In the genomic region with DNA sequence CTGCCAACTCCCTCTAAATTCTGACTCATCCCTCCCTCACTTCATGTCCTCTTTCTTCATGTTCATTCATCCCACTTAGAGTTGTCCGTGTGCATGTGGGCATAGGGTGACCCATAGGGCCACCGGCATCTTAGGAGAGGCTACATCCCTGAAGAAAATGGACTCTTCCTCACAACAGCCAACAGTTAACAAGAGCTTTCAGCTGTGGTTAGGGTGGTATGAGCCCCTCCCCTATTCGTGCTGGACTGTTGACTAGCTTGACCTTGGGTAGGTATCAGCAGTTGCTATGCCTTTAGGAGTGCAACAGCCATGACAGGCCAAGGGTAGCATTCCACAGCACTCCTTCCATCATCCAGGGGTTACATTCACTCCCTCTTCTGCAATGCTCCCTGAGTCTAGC, we compare ENCODE assay signal across 14 mouse cellular contexts.
"Had no signal": no experiment of that assay in that cellular context is flagged by ENCODE, and none has a peak within 500 bp of the region (broad histone marks: within the 10 kb centered on the region; RNA-seq: fewer than 3 reads in every experiment).

No protein-coding gene starts in this region.

- ATAC-seq: midbrain, embryonic 16.5 days had no signal

- DNase-seq: kidney, adult 8-10 months; kidney, postnatal 36 days; left cerebral cortex, postnatal 4 days; lung, adult 18-20 months; right cerebral cortex, postnatal 4 days; spleen, adult 18-20 months; thymus, postnatal 36 days had no signal

- H3K36me3 ChIP-seq: midbrain, embryonic 12.5 days; neural tube, embryonic 13.5 days; stomach, embryonic 15.5 days had no signal

- H3K4me1 ChIP-seq: limb, embryonic 13.5 days; midbrain, embryonic 12.5 days; neural tube, embryonic 13.5 days; stomach, embryonic 15.5 days had no signal

- H3K9ac ChIP-seq: limb, embryonic 13.5 days; liver, embryonic 14.5 days; midbrain, embryonic 12.5 days; neural tube, embryonic 13.5 days; stomach, embryonic 15.5 days had no signal

- H3K9me3 ChIP-seq: limb, embryonic 13.5 days; midbrain, embryonic 12.5 days; neural tube, embryonic 13.5 days; stomach, embryonic 15.5 days had no signal

- H3K4me3 ChIP-seq: layer of hippocampus, adult 2 months; limb, embryonic 13.5 days; midbrain, embryonic 12.5 days; neural tube, embryonic 13.5 days; stomach, embryonic 15.5 days had no signal

- H3K27ac ChIP-seq: layer of hippocampus, adult 2 months; limb, embryonic 13.5 days; liver, embryonic 14.5 days; midbrain, embryonic 12.5 days; neural tube, embryonic 13.5 days; stomach, embryonic 15.5 days had no signal
